Mouse (Mus musculus) gastrocnemius, adult 2 months (tissue): ENCODE measurements at regions not wholly inside any gene's neighbourhood (a gene's known extent, or its start where the extent isn't known, plus 50 kb on each side); places are given as distances from the start of the nearest gene placed in this dataset.

Source experiments
- DNase-seq: peaks from one replicate; pipeline ENCODE4 v3.0.0; 2022
- H3K27ac ChIP-seq: fragments of 200-600 bp; 2 replicates; pipeline ENCODE4 v1.8.1; 2022; ENCODE audit warnings: mild to moderate bottlenecking
- H3K4me3 ChIP-seq: fragments of 200-600 bp; 2 replicates; pipeline ENCODE4 v1.8.1; 2022; ENCODE audit warnings: mild to moderate bottlenecking, moderate library complexity
- CTCF ChIP-seq: fragments of 200-600 bp; IDR thresholded peaks from 2 replicates; pipeline ENCODE4 v1.8.1; 2022; ENCODE audit warnings: antibody characterized with exemption, mild to moderate bottlenecking, moderate library complexity
- intact Hi-C: fragments of 180-260 bp; cut with DNase I; formaldehyde crosslinking; loops from one replicate; pipeline ENCODE4 v1.15.1; 2025

DNA sequence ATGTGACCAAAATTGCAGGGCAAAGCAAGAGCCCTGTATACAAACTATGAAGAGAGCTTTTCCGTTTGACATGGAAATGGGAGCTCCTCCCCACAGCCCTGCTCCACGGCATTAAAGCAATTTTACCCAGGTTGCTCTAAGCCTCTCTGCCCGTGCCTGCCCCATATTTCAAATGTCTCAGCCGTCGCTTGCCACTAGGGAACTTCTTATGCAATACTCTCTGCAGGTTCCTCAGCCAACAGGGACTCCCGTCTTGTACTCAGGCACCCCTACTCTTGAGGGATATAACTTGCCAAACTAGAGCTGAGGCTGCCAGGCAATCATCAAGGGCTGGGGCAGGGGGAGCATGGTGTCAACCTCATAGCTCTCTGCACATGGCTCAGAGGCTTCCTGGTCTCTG is 145.1 kb downstream of the Cdh26 start:
- intact Hi-C loops, result no loop called here
- DNase-seq, result no peak
- H3K27ac ChIP-seq, result no peak overlapping the region
- no peak overlapping the region for H3K4me3 ChIP-seq
- TF ChIP-seq CTCF, result no peak

DNA sequence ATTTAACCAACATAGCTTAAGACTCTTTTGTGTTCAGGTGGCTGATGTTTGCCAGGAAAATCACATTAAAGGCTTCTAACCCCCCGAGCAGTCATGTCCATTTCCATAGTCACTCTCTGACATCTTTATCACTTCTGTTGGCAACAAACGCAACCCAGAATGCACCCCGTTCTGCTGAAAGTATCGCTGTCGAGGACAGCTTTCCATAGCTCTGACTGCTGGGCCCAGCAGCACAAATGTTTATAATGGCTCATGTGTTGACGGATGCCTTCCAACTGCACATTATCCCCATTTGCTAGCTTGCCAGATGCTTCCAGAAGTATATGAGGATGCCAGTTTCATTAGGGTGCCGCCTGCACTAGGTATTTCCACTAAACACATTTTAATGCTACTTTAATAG is 145.7 kb downstream of the Cdh26 start:
- no peak overlapping the region for H3K4me3 ChIP-seq
- intact Hi-C loops, result no loop called here

DNA sequence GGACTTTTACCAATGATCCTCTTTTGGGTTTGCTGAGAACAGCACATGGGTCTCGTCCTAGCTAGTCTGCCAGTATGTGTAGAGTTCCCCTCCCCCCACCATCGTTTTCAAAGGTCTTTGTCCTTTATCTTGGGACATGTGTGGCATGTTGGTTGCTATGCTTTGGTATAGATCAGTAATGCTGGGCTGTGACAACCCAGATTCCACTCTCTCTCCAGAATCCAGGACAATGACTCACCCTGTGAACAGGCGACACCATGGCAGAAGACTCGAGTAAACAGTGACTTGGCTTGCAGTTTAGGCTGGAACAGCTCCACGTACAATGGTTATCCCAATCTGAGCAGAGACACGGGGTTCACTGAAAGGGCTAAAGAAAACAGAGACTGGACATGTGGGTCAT is 149.2 kb downstream of the Cdh26 start:
- TF ChIP-seq CTCF, result no peak
- no peak for DNase-seq
- Histone ChIP-seq H3K27ac (no peak overlapping the region), H3K4me3 (no peak overlapping the region)
- intact Hi-C loops, result no loop called here

More for the DNA sequence above, 145.7 kb downstream of the Cdh26 start:
- no peak for DNase-seq
- no peak for TF ChIP-seq CTCF
- no peak overlapping the region for H3K27ac ChIP-seq

DNA sequence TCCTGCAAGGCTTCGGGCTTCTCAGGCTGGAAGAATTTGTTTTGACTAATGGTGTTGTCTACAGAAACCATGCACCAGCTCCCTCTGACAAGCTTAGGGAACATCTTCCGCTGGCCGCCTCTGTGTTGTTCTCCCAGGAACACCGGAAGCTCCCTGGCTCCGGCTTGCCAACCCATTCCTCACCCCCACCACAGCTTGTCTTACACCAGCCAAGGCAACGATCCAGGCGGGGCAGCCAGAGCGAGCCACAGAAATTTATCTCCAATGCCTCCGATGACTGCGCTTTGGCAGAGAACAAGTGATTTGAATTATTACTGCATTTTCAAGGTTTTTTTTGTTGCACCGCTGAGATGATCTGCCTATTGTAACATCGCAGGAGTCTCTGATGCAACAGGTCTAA is 151.0 kb downstream of the Cdh26 start:
- Histone ChIP-seq H3K27ac (no peak overlapping the region), H3K4me3 (no peak overlapping the region)
- peak; percentile 71 for DNase-seq
- intact Hi-C loops, result no loop called here
- no peak for TF ChIP-seq CTCF

DNA sequence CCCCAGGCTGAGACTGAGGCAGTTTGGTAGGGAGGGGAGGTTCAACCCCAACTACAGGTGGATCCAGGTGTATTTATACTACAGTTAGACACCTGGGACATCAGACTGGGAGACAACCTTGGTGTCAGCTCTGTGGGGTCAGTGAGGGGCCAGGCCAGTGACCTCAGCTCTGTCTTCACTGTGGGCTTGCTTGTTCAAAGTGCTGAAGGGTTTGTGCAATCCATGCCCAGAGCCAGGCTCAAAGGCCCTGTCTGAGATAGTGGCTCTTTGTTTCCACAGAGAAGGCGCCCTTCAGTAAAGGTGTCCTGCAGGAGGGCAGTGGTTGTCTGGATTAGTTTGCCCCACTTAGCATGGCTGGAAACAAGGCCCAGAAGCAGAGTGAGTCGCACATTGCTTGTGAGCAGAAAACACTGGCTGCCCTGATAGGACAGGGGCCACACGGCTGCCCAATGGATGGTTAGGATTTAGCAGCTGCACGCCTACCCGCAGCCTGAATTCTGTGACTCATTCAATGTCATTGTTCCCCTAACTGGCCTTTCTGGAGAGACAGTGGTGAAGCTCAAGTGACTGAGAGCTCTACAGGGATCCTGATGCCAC is 154.7 kb downstream of the Cdh26 start:
- Histone ChIP-seq H3K4me3 (no peak overlapping the region), H3K27ac (no peak overlapping the region)
- intact Hi-C loops, result no loop called here
- no peak for TF ChIP-seq CTCF
- no peak for DNase-seq

DNA sequence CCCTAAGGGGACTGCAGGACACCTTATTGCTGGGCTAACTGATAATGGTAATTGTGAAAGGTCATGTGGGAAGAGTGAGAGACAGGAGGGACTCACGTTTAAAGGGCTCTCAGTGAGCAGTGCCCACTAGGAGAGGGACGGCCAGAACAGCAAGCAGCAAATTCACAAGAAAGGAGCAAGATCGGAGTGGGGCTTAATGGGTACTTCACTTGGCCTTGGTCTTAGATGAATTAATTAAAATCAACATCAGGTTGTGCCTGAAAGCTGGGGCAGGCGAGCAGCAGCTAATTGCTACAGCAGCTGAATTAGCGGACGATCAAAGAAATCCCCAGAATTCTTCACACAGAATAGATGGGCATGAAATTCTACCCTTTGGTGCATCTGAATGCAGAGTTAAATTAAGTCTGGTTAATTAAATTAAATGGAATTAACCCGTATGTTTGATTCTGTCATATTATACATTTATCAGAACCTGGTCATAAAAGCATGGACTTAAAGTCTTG is 156.9 kb downstream of the Cdh26 start:
- no peak for DNase-seq
- intact Hi-C loops, result no loop called here
- no peak for TF ChIP-seq CTCF
- Histone ChIP-seq H3K27ac (no peak overlapping the region), H3K4me3 (no peak overlapping the region)

DNA sequence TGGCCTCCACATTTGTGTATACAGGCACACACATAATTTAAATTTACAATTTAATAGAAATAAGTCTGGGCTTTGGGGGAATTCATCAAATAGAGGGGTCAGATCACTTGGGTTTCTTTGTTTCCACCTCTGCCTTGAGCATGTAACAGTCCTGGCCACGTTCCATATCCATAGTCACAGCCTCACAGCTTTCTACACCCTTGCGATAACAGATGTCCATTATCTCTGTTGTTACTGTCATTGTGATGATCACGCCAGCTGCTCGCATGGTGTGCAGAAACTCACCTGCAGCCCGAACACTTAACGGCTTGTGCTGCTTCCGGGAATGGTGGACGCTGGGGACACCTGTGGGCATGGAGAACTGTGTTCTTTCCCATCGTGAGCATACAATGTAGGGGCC is 163.4 kb downstream of the Cdh26 start:
- no peak for DNase-seq
- intact Hi-C loops, result no loop called here

DNA sequence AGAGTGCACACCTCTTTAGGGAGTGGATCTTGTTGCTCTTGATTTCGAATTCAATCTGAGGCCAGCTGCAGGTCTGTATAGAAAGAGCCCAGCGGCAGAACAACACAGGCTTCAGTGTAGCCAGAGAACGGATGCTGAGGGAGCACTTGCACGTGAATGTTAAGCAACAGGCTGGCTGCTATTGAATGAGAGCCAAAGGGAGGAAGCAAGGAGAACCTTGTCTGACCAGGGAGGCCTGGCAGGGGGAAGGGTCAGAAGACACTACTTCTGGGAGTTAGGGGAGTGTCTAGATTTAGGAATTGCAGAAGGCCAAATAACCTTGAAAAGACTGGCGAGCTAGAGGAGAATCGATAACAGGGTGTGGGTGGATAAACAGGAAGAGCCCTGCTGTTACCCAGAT is 163.8 kb downstream of the Cdh26 start:
- Histone ChIP-seq H3K27ac (no peak overlapping the region), H3K4me3 (no peak overlapping the region)
- intact Hi-C loops, result no loop called here
- DNase-seq, result no peak
- no peak for TF ChIP-seq CTCF

More for the DNA sequence above, 163.4 kb downstream of the Cdh26 start:
- Histone ChIP-seq H3K27ac (no peak overlapping the region), H3K4me3 (no peak overlapping the region)
- no peak for TF ChIP-seq CTCF

DNA sequence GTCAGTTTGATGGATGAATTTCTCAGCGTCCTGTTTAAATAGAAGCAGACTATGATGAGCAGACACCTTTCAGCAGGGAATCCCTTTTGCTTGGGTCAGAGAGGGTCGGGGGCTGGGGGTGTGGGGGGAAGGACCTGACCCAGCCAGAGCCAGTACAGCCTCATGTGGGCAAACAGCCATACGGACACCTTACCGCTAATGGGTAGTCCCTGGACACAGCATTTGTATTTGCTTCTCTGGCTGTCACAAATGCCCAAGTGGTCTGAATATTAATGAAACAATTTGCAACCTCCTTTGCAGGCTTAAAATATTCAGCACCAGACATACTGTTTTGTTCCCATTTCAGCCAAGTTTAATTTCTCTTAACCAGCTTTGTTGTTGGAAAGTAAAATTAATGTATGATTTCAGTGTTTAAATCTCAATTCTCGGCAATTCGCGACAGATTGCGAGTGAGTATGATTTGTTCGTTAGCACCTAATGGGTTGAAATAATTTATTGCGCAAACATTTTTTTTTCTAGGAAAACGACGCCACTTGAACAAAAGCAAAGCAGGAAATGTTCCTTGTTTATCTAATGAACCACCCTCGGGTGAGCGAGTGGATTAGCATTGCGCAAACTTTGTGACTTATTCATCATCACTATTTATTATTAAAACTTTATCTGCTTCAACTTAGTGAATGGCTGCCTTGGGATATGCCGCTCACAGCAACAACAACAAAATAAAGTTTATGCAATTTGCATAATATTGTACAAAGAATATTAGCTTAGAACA is 166.2 kb downstream of the Cdh26 start:
- no peak for TF ChIP-seq CTCF
- intact Hi-C loops, result no loop called here
- no peak for DNase-seq
- no peak overlapping the region for H3K4me3 ChIP-seq
- no peak overlapping the region for H3K27ac ChIP-seq

DNA sequence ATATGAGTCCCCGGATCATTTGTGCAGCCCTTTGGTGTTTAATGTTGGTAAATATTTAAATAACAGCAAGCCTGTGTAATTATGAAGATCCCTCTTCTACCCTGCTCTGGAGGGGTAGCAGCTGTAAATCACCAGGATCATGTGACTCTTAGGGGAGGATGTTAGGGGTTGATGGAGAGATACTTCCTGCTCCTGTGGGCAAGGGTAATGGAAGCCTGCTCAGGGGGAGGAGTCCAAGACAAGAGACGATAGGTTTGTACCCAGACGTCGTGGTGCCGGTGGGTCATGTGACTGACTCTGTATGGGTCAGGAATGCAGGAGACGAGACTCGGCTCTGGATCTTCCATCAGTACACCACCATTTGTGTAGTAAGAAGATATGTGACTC is 166.7 kb downstream of the Cdh26 start:
- no peak overlapping the region for H3K4me3 ChIP-seq
- H3K27ac ChIP-seq, result no peak overlapping the region
- TF ChIP-seq CTCF, result no peak
- intact Hi-C loops, result no loop called here
- no peak for DNase-seq

DNA sequence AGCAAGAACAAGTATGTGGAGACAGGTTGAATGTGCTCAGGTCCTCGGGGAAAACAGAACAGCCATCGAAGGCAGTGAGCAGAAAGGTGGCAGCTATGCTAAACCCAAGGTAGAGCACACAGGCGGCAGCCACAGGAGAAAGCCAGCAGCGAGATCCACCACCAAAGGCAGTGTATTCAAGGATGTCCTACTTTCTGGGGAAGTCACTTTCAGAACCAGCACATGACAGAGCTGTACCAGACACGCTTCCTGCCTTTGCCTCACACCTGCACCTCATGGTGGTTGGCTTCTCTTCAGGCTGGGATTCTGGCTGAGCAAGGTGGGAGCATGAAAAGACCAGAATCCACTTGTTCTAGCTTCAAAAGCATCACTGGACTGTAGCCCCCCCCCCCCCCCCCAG is 168.0 kb downstream of the Cdh26 start:
- DNase-seq, result no peak
- no peak for TF ChIP-seq CTCF
- no peak overlapping the region for H3K27ac ChIP-seq
- H3K4me3 ChIP-seq, result no peak overlapping the region
- intact Hi-C loops, result no loop called here

DNA sequence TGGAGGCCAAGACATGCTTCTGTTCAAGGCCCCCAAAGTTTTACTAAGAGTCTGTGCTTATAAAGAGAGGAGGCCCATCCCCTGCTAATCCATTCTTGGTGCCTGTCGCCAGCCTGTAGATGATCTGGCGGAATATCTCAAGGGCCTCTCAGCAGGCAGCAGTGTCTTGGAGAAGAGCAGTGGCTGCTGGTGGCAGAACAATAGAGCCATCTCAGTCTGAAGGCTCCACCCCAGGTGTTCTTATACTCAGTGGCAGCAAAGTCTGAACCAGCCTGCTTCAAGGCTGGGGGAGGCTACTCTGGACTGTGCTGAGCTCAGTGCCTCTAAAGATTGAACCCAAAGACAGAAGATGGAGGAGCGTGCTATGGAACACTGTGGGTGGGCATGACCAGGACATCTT is 168.5 kb downstream of the Cdh26 start:
- H3K4me3 ChIP-seq, result no peak overlapping the region
- TF ChIP-seq CTCF, result no peak
- intact Hi-C loops, result no loop called here
- H3K27ac ChIP-seq, result no peak overlapping the region
- DNase-seq, result no peak

DNA sequence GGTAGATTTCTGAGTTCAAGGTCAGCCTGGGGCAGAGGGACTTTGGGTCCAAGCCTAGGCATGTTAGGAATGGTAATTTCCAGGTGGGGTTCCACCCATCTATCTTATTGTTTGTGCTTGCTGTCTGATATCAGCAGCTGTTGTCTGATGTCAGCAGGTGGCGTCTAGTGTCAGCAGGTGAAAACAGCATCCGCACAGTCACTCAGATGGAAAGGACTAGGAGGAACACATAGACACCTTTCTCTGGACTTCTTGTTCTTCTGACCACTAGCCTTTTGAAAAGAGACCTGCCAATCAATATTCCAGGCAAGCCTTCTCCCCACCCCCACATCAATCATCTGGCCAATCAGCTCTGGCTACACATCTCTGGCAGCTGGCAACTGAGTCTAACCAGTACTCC is 173.1 kb downstream of the Cdh26 start:
- Histone ChIP-seq H3K4me3 (no peak overlapping the region), H3K27ac (no peak overlapping the region)
- intact Hi-C loops, result no loop called here
- DNase-seq, result no peak
- TF ChIP-seq CTCF, result no peak

DNA sequence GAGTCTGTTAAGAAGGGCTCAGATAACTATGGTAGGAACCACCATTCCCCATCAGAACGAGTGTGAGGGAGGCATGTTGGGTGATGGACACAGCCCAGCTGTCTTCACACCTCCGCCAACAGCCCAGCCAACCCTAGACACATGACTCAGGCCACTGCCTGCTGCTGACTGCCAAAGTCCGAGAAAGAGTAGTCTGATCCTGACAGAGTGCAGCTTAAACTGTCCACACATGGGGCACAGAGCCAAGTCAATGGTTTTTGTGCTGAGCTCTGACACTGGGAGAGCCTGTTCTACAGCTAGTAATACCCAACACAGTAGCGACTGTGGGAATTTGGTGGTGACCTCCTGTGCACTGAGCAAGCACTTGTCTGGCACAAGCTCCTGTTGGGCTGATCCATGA is 176.4 kb downstream of the Cdh26 start:
- no peak overlapping the region for H3K4me3 ChIP-seq
- H3K27ac ChIP-seq, result 0 out of 2 replicates have a peak overlapping the region, but pooled peaks have one; percentile 2
- intact Hi-C loops, result no loop called here
- DNase-seq, result peak; percentile 85
- no peak for TF ChIP-seq CTCF
